Mouse (Mus musculus) lung, postnatal 25 days (tissue): ENCODE measurements around the gene Daam1.

Experiments used
- DNase-seq: peaks from one replicate; pipeline ENCODE4 v3.0.0; 2022; ENCODE audit warnings: low spot score

The Daam1 gene

GRCm38 (mm10) chr12:71830607-71831257, at the start of gene Daam1:
Daam1 (plus strand) TSS chr12:71831078.
- DNase-seq = peak; percentile 98

GRCm38 (mm10) chr12:71781220-71781619, 49.7 kb upstream of the Daam1 start:
- DNase-seq = peak; percentile 36

- no peak for DNase-seq
These were observed 46.9 kb upstream of the Daam1 start for GRCm38 (mm10) chr12:71783970-71784369.

GRCm38 (mm10) chr12:71784666-71785255, 46.1 kb upstream of the Daam1 start:
- no peak for DNase-seq

- DNase-seq = no peak
These were observed 44.4 kb upstream of the Daam1 start for GRCm38 (mm10) chr12:71786521-71786920.

- no peak for DNase-seq
These were observed 42.1 kb upstream of the Daam1 start for GRCm38 (mm10) chr12:71788791-71789190.

- no peak for DNase-seq
These were observed 40.3 kb upstream of the Daam1 start for GRCm38 (mm10) chr12:71790581-71790980.

GRCm38 (mm10) chr12:71793114-71793513, 37.8 kb upstream of the Daam1 start:
- no peak for DNase-seq

GRCm38 (mm10) chr12:71795626-71796025, 35.3 kb upstream of the Daam1 start:
- DNase-seq = no peak

GRCm38 (mm10) chr12:71796517-71796916, 34.4 kb upstream of the Daam1 start:
- no peak for DNase-seq

GRCm38 (mm10) chr12:71807306-71807705, 23.6 kb upstream of the Daam1 start:
- no peak for DNase-seq

GRCm38 (mm10) chr12:71808631-71809030, 22.2 kb upstream of the Daam1 start:
- DNase-seq = no peak

- DNase-seq = no peak
These were observed 21.3 kb upstream of the Daam1 start for GRCm38 (mm10) chr12:71809550-71809949.

GRCm38 (mm10) chr12:71812567-71812966, 18.3 kb upstream of the Daam1 start:
- DNase-seq = no peak

GRCm38 (mm10) chr12:71813251-71813650, 17.6 kb upstream of the Daam1 start:
- DNase-seq = no peak

- no peak for DNase-seq
These were observed 17.1 kb upstream of the Daam1 start for GRCm38 (mm10) chr12:71813761-71814160.

GRCm38 (mm10) chr12:71820094-71820493, 10.8 kb upstream of the Daam1 start:
- no peak for DNase-seq

- no peak for DNase-seq
These were observed 9.6 kb upstream of the Daam1 start for GRCm38 (mm10) chr12:71821272-71821671.

- DNase-seq = no peak
These were observed 9.1 kb upstream of the Daam1 start for GRCm38 (mm10) chr12:71821743-71822142.

- no peak for DNase-seq
These were observed 6.0 kb upstream of the Daam1 start for GRCm38 (mm10) chr12:71824927-71825326.

- no peak for DNase-seq
These were observed 739 bp upstream of the Daam1 start for GRCm38 (mm10) chr12:71830139-71830538.

- DNase-seq = no peak
These were observed 595 bp downstream of the Daam1 start for GRCm38 (mm10) chr12:71831258-71832087.

- peak; percentile 67 for DNase-seq
These were observed 1.3 kb downstream of the Daam1 start for GRCm38 (mm10) chr12:71832225-71832624.
